Mouse (Mus musculus): ENCODE results near the gene Rdh13. TPM values are rescaled to one million over a fixed set of nuclear protein-coding genes. Genes with fewer than 3 reads are reported as not detected.

The Rdh13 gene
- polyA plus RNA-seq, 1 experiment = 16.4 TPM

GRCm38 (mm10) chr7:4470275-4471178 lies 25.1 kb upstream of the Rdh13 start:
- H3K79me2 ChIP-seq (ENCODE audit: control insufficient read depth, insufficient read depth) = no peaks in the 10 kb centered on the region

GRCm38 (mm10) chr7:4467801-4468200 lies 22.4 kb upstream of the Rdh13 start:
- Histone ChIP-seq H3K36me3 (ENCODE audit: control insufficient read depth, insufficient read depth) (no peaks in the 10 kb centered on the region), H3K27me3 (ENCODE audit: control insufficient read depth, insufficient read depth, insufficient read length) (peaks cover 43% of the 10 kb centered on the region), H3ac (ENCODE audit: control insufficient read depth, insufficient read length) (no peak overlapping the region), H3K4me3 (no peak overlapping the region), H3K79me2 (ENCODE audit: control insufficient read depth, insufficient read depth) (no peaks in the 10 kb centered on the region), H3K4me2 (ENCODE audit: low read depth) (no peak overlapping the region)
- TF ChIP-seq E2F4 (IDR thresholded peaks at IDR 0.05; ENCODE audit: insufficient read depth) (no peak), TCF12 (IDR thresholded peaks at IDR 0.05; ENCODE audit: insufficient read depth, poor library complexity, severe bottlenecking) (no peak), REST (IDR thresholded peaks at IDR 0.05; ENCODE audit: insufficient read depth, insufficient read length) (no peak), SRF (IDR thresholded peaks at IDR 0.05; ENCODE audit: control insufficient read depth, insufficient read length, low read depth) (no peak), MYOD1 (IDR thresholded peaks at IDR 0.05; ENCODE audit: control insufficient read depth in 1 of 3, insufficient read length in 2 of 3, low read depth in 2 of 3) (no peak), MYOG (IDR thresholded peaks at IDR 0.05; ENCODE audit: control insufficient read depth in 1 of 3, insufficient read depth in 1 of 3, insufficient read length in 2 of 3, low read depth in 2 of 3) (no peak), TCF3 (IDR thresholded peaks at IDR 0.05; ENCODE audit: insufficient read length, low read depth) (no peak), POLR2AphosphoS2 (IDR thresholded peaks at IDR 0.05; ENCODE audit: insufficient read length, low read depth) (no peak), CEBPB (IDR thresholded peaks at IDR 0.05; ENCODE audit: insufficient read depth, poor library complexity, severe bottlenecking) (no peak), USF1 (IDR thresholded peaks at IDR 0.05; ENCODE audit: low read depth) (no peak)

More at GRCm38 (mm10) chr7:4470275-4471178, 25.1 kb upstream of the Rdh13 start:
- Histone ChIP-seq H3K27me3 (ENCODE audit: control insufficient read depth, insufficient read depth, insufficient read length) (peaks cover 33% of the 10 kb centered on the region), H3K4me3 (peak overlapping the region; percentile 6), H3K36me3 (ENCODE audit: control insufficient read depth, insufficient read depth) (no peaks in the 10 kb centered on the region), H3K4me2 (ENCODE audit: low read depth) (peak overlapping the region; percentile 93), H3ac (ENCODE audit: control insufficient read depth, insufficient read length) (no peak overlapping the region)
- TF ChIP-seq POLR2A (IDR thresholded peaks at IDR 0.05; ENCODE audit: insufficient read length, low read depth) (no peak), USF1 (IDR thresholded peaks at IDR 0.05; ENCODE audit: low read depth) (no peak), MAX (IDR thresholded peaks at IDR 0.05; ENCODE audit: low read depth) (no peak), TCF3 (IDR thresholded peaks at IDR 0.05; ENCODE audit: insufficient read length, low read depth) (no peak), REST (IDR thresholded peaks at IDR 0.05; ENCODE audit: insufficient read depth, insufficient read length) (no peak), E2F4 (IDR thresholded peaks at IDR 0.05; ENCODE audit: insufficient read depth) (no peak), CEBPB (IDR thresholded peaks at IDR 0.05; ENCODE audit: insufficient read depth, poor library complexity, severe bottlenecking) (no peak), TCF12 (IDR thresholded peaks at IDR 0.05; ENCODE audit: insufficient read depth, poor library complexity, severe bottlenecking) (no peak), MYOG (IDR thresholded peaks at IDR 0.05; ENCODE audit: control insufficient read depth in 1 of 3, insufficient read depth in 1 of 3, insufficient read length in 2 of 3, low read depth in 2 of 3) (no peak), POLR2AphosphoS2 (IDR thresholded peaks at IDR 0.05; ENCODE audit: insufficient read length, low read depth) (no peak), MYOD1 (IDR thresholded peaks at IDR 0.05; ENCODE audit: control insufficient read depth in 1 of 3, insufficient read length in 2 of 3, low read depth in 2 of 3) (no peak), SRF (IDR thresholded peaks at IDR 0.05; ENCODE audit: control insufficient read depth, insufficient read length, low read depth) (no peak)

GRCm38 (mm10) chr7:4464194-4464824 lies 18.9 kb upstream of the Rdh13 start:
- H3K79me2 ChIP-seq (ENCODE audit: control insufficient read depth, insufficient read depth) = no peaks in the 10 kb centered on the region
- no peak overlapping the region for H3K4me3 ChIP-seq
- no peak overlapping the region for H3K4me2 ChIP-seq (ENCODE audit: low read depth)
- H3K36me3 ChIP-seq (ENCODE audit: control insufficient read depth, insufficient read depth) = no peaks in the 10 kb centered on the region
- H3K27me3 ChIP-seq (ENCODE audit: control insufficient read depth, insufficient read depth, insufficient read length) = peaks cover 32% of the 10 kb centered on the region
- TF ChIP-seq POLR2AphosphoS2 (IDR thresholded peaks at IDR 0.05; ENCODE audit: insufficient read length, low read depth) = no peak
- TF ChIP-seq MAX (IDR thresholded peaks at IDR 0.05; ENCODE audit: low read depth) = no peak
- no peak for TF ChIP-seq CEBPB (IDR thresholded peaks at IDR 0.05; ENCODE audit: insufficient read depth, poor library complexity, severe bottlenecking)
- no peak for TF ChIP-seq TCF3 (IDR thresholded peaks at IDR 0.05; ENCODE audit: insufficient read length, low read depth)
- TF ChIP-seq TCF12 (IDR thresholded peaks at IDR 0.05; ENCODE audit: insufficient read depth, poor library complexity, severe bottlenecking) = no peak
- no peak for TF ChIP-seq MYOG (IDR thresholded peaks at IDR 0.05; ENCODE audit: control insufficient read depth in 1 of 3, insufficient read depth in 1 of 3, insufficient read length in 2 of 3, low read depth in 2 of 3)
- TF ChIP-seq SRF (IDR thresholded peaks at IDR 0.05; ENCODE audit: control insufficient read depth, insufficient read length, low read depth) = no peak
- H3ac ChIP-seq (ENCODE audit: control insufficient read depth, insufficient read length) = no peak overlapping the region

- H3K36me3 ChIP-seq (ENCODE audit: control insufficient read depth, insufficient read depth) = no peaks in the 10 kb centered on the region
- H3K27me3 ChIP-seq (ENCODE audit: control insufficient read depth, insufficient read depth, insufficient read length) = peaks cover 29% of the 10 kb centered on the region
- TF ChIP-seq MAX (IDR thresholded peaks at IDR 0.05; ENCODE audit: low read depth) (no peak), MYOG (IDR thresholded peaks at IDR 0.05; ENCODE audit: control insufficient read depth in 1 of 3, insufficient read depth in 1 of 3, insufficient read length in 2 of 3, low read depth in 2 of 3) (no peak), SRF (IDR thresholded peaks at IDR 0.05; ENCODE audit: control insufficient read depth, insufficient read length, low read depth) (no peak), CEBPB (IDR thresholded peaks at IDR 0.05; ENCODE audit: insufficient read depth, poor library complexity, severe bottlenecking) (no peak), POLR2A (IDR thresholded peaks at IDR 0.05; ENCODE audit: insufficient read length, low read depth) (no peak), E2F4 (IDR thresholded peaks at IDR 0.05; ENCODE audit: insufficient read depth) (no peak), POLR2AphosphoS2 (IDR thresholded peaks at IDR 0.05; ENCODE audit: insufficient read length, low read depth) (no peak), USF1 (IDR thresholded peaks at IDR 0.05; ENCODE audit: low read depth) (no peak), REST (IDR thresholded peaks at IDR 0.05; ENCODE audit: insufficient read depth, insufficient read length) (no peak), MYOD1 (IDR thresholded peaks at IDR 0.05; ENCODE audit: control insufficient read depth in 1 of 3, insufficient read length in 2 of 3, low read depth in 2 of 3) (no peak), TCF3 (IDR thresholded peaks at IDR 0.05; ENCODE audit: insufficient read length, low read depth) (no peak), TCF12 (IDR thresholded peaks at IDR 0.05; ENCODE audit: insufficient read depth, poor library complexity, severe bottlenecking) (no peak)
- no peak within 1 kb of the TSS for H3ac ChIP-seq (ENCODE audit: control insufficient read depth, insufficient read length)
- no peak within 1 kb of the TSS for H3K4me3 ChIP-seq
- no peak within 1 kb of the TSS for H3K4me2 ChIP-seq (ENCODE audit: low read depth)
- H3K79me2 ChIP-seq (ENCODE audit: control insufficient read depth, insufficient read depth) = no peaks in the 10 kb centered on the region
Measured at GRCm38 (mm10) chr7:4460576-4461434, 15.4 kb upstream of the Rdh13 start, which contains the start of gene Eps8l1. Gene Eps8l1 (plus strand): TSS chr7:4460674.

Measured in myocyte (in vitro differentiated cells).